Mouse (Mus musculus) stomach, postnatal 0 days (tissue): ENCODE measurements around the gene Zfp865.

Experiments used
- CTCF ChIP-seq: IDR thresholded peaks from 2 replicates; pipeline ENCODE4 v1.5.1; 2016; ENCODE audit warnings: antibody characterized with exemption, low read depth, mild to moderate bottlenecking, moderate library complexity
- EP300 ChIP-seq: optimal IDR thresholded peaks from 2 replicates; pipeline ENCODE3; 2016; ENCODE audit warnings: antibody characterized with exemption

GRCm38 (mm10) chr7:5020685-5021084 lies 509 bp downstream of the Zfp865 start:
- TF ChIP-seq CTCF (no peak), EP300 (no peak)
